Mouse (Mus musculus): Measurements from ENCODE around the gene Immp1l.

Gene Immp1l

DNA sequence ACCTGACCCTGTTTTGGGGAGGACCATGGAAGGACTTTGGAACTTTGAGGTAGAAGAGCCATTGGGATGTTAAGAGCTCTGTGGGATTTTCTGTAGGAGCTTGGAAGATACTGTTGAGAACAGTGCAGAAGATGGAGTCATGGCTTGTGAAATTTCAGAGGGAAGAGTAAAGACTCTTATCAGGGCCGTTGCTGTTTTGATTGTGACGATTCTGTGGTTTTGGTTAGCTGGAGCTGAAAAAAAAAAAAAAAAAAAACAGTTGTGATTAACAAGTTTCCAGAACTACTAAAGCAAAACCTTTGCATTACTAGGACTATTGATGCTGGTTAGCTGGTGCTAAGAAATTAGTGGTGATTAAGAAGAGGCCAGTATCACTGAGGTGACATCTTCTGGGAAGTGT is 104.0 kb downstream of the Immp1l start:
- DNase-seq (ENCODE audit: extremely low read depth, low read depth) = no peak

All from MEL-GATA-1-ER (cell line).